Mouse (Mus musculus): ENCODE measurements around the gene Cacfd1.

- TF ChIP-seq CTCF (IDR thresholded peaks at IDR 0.05; ENCODE audit: borderline replicate concordance, extremely low read depth, insufficient read depth, insufficient read length) (peak; percentile 89), POLR2A (IDR thresholded peaks at IDR 0.05; ENCODE audit: borderline replicate concordance, extremely low read depth, insufficient read depth, insufficient read length, poor library complexity, severe bottlenecking) (no peak)
Measured at GRCm38 (mm10) chr2:27038596-27038995, 28.9 kb downstream of the Cacfd1 start.
